Mouse (Mus musculus) heart, postnatal 0 days (tissue): ENCODE data around the gene Surf1.

Source experiments
- CTCF ChIP-seq: IDR thresholded peaks from 2 replicates; pipeline ENCODE4 v1.5.1; 2016; ENCODE audit warnings: antibody characterized with exemption, control low read depth, low read depth
- EP300 ChIP-seq: IDR thresholded peaks from 2 replicates; pipeline ENCODE4 v1.6.1; 2016; ENCODE audit warnings: antibody characterized with exemption, low read depth

DNA sequence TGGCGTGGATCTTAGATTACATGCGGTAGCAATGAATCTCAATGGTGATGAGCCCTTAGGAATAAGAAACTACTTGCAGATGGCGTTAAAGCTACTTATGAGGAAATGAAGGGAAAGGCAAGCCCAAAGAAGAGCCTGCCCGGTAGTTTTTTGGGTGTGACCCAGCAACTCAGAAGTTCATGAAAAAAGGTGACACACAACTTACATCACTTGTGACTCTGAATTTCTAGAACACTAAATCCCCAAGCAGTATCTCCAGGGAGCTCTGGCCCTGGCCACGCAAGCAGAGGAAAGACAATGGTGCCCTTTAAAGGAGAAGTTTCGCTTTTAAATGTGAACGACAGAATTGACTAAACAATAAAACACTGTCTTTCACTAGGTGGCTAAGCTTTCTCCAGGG is 13.0 kb downstream of the Surf1 start:
- no peak for TF ChIP-seq EP300
- TF ChIP-seq CTCF = no peak
